Mouse (Mus musculus) kidney, postnatal 0 days (tissue): ENCODE results near the gene Trp73. TPM values are rescaled to one million over a fixed set of nuclear protein-coding genes. Genes with fewer than 3 reads are reported as not detected.

Experiments used
- ATAC-seq: fragments of 200-750 bp; cut with Nextera tagmentation; replicated peaks from 2 replicates; pipeline ENCODE4 v1.8.0; 2017; ENCODE audit warnings: low read depth, moderate number of reproducible peaks, moderate TSS enrichment, moderate library complexity; ENCODE audit not compliant: low FRiP score
- DNase-seq: peaks from one replicate; pipeline ENCODE4 v3.0.0-alpha.2; 2016; ENCODE audit warnings: low spot score
- H3K27ac ChIP-seq: fragments of 300-500 bp; sonication (generic); 2 replicates; pipeline ENCODE4 v1.5.1; 2014; ENCODE audit warnings: mild to moderate bottlenecking
- H3K27me3 ChIP-seq: fragments of 300-500 bp; sonication (generic); 2 replicates; pipeline ENCODE4 v1.6.1; 2014; ENCODE audit warnings: low read length, mixed read lengths; ENCODE audit not compliant: insufficient read depth
- H3K36me3 ChIP-seq: fragments of 300-500 bp; sonication (generic); 2 replicates; pipeline ENCODE4 v1.6.1; 2014; ENCODE audit warnings: low read length, mixed read lengths; ENCODE audit not compliant: insufficient read depth
- H3K4me1 ChIP-seq: fragments of 300-500 bp; sonication (generic); replicated peaks from 2 replicates; pipeline ENCODE4 v1.6.1; 2014; ENCODE audit warnings: antibody characterized with exemption, low read length, mixed read lengths; ENCODE audit not compliant: insufficient read depth
- H3K4me2 ChIP-seq: fragments of 300-500 bp; sonication (generic); 2 replicates; pipeline ENCODE4 v1.6.1; 2014; ENCODE audit warnings: mild to moderate bottlenecking, low read length, moderate library complexity, mixed read lengths
- H3K4me3 ChIP-seq: fragments of 300-500 bp; sonication (generic); replicated peaks from 2 replicates; pipeline ENCODE4 v1.5.1; 2014; ENCODE audit warnings: low read depth, low read length
- H3K9ac ChIP-seq: fragments of 300-500 bp; sonication (generic); 2 replicates; pipeline ENCODE4 v1.6.1; 2014; ENCODE audit warnings: low read depth, low read length
- H3K9me3 ChIP-seq: fragments of 300-500 bp; sonication (generic); replicated peaks from 2 replicates; pipeline ENCODE4 v1.6.1; 2016; ENCODE audit warnings: low read length, inconsistent platforms, mixed read lengths
- CTCF ChIP-seq: IDR thresholded peaks from 2 replicates; pipeline ENCODE4 v1.5.1; 2016; ENCODE audit warnings: antibody characterized with exemption, low read depth, mild to moderate bottlenecking, moderate library complexity
- WGBS: fragments of 180-500 bp; shearing (Covaris S2); extraction: QIAGEN DNeasy Blood & Tissue Kit; methylation state at CpG from one replicate; pipeline ENCODE4 v1.1.7; 2014; 5-methylcytosine and 5-hydroxymethylcytosine counted together
- polyA plus RNA-seq: library from polyadenylated mRNA; unstranded; fragments of >200 nt; fragmentation: Nextera tagmentation; extraction: Ambion mirVana; gene quantifications from 2 replicates; pipeline ENCODE4 v1.2.1, GENCODE M21; 2015

Trp73 gene
- polyA plus RNA-seq, 1 experiment from 2014 or later = 0.25 TPM

DNA sequence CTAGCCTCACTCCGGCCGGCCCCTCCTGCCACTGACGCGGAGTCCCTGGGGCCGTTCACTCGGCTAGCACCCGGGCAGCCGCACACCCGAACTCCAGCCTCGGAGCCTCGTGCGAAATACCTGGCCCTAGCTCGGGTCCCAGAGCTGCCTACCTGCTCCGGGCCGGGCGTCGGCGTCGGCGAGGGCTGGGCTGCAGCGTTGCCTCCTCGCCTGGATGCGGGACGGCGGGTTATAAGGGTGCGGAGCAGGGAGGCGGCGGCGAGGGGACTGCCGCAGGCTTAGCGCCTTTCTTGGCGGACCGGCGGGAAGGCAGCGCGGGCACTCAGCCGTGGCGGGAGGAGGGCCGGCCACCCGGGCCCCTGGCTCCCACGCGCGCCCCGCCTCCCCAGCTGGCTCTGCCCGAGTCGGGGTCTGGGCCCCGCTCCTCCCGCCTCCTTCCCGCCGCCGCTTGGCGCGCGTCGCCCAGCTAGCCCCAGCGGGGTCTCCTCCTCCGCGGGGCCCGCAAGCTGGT is 282 bp downstream of the Trp73 start:
- no peaks in the 10 kb centered on the region for H3K36me3 ChIP-seq
- peak overlapping the region; percentile 47 for H3K9ac ChIP-seq
- peak overlapping the region; percentile 89 for H3K4me2 ChIP-seq
- H3K4me3 ChIP-seq = peak overlapping the region; percentile 53
- peaks cover 35% of the 10 kb centered on the region for H3K27me3 ChIP-seq
- H3K27ac ChIP-seq = no peak overlapping the region
- peaks cover 14% of the 10 kb centered on the region; the same call in 1 of the 2 replicates for H3K4me1 ChIP-seq
- TF ChIP-seq CTCF = no peak
- under 1% methylated on average over 47 of the region's 59 CpGs for WGBS
- ATAC-seq = peak; percentile 26; the same call in 1 of the 2 replicates
- peak; percentile 19 for DNase-seq
- H3K9me3 ChIP-seq = no peaks in the 10 kb centered on the region

DNA sequence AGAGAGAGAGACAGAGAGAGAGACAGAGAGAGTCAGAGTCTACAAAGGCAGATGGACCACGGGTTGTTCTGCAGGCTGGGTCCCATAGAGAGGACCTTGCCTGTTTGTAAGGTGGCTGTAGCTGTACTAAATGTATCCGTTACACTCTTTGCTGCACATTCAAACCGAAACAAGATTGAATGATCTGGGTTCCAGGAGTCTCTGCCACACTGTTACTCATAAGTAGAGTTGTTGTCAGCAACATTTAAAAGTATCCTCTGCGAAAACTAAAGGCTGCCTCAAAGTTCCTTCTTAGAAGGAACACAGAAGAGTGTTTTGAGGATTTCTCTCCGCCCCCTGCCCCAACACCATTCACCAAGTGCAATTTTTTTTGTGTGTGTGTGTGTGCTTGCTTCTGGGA is 2.9 kb downstream of the Trp73 start:
- peaks cover 35% of the 10 kb centered on the region for H3K27me3 ChIP-seq
- ATAC-seq (no peak), DNase-seq (no peak)
- no peak overlapping the region for H3K9ac ChIP-seq
- H3K4me3 ChIP-seq = no peak overlapping the region
- no peaks in the 10 kb centered on the region for H3K9me3 ChIP-seq
- H3K27ac ChIP-seq = no peak overlapping the region
- TF ChIP-seq CTCF = no peak
- WGBS = 63% methylated on average over 5 of the region's 5 CpGs
- peaks cover 14% of the 10 kb centered on the region; the same call in 1 of the 2 replicates for H3K4me1 ChIP-seq
- no peak overlapping the region for H3K4me2 ChIP-seq
- H3K36me3 ChIP-seq = no peaks in the 10 kb centered on the region

GRCm38 (mm10) chr4:154134803-154135202 is 5.2 kb downstream of the Trp73 start:
- 0 out of 2 replicates have a peak, but pooled peaks have one; percentile 16 for ATAC-seq
- 45% methylated on average over 4 of the region's 4 CpGs for WGBS
- TF ChIP-seq CTCF = no peak

DNA sequence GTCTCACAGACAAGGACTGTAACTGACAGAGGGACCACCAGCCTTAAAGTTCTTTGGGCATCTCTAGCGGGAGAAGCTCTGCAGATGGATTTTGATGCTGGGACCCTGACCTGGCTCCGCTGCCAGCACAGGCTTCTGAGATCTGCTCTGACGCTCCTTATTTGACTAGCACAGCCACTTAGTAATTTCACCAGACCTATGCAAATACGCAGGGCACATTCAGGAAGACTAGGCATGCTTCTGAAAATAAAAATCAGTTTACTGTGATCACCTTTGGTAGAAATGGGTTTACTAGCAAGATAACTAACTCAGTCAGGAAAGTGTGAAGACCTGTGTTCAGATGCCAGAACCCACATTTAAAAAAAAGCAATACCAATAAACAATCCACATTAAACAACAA is 8.1 kb downstream of the Trp73 start:
- TF ChIP-seq CTCF = no peak
- 85% methylated on average over 4 of the region's 4 CpGs for WGBS
- ATAC-seq (no peak), DNase-seq (no peak)
- Histone ChIP-seq H3K36me3 (no peaks in the 10 kb centered on the region), H3K27me3 (0 out of 2 replicates have a peak, but pooled peaks cover 4% of the 10 kb centered on the region), H3K4me1 (no peaks in the 10 kb centered on the region), H3K9ac (no peak overlapping the region), H3K4me3 (no peak overlapping the region), H3K4me2 (no peak overlapping the region), H3K27ac (no peak overlapping the region), H3K9me3 (no peaks in the 10 kb centered on the region)

More at GRCm38 (mm10) chr4:154134803-154135202, 5.2 kb downstream of the Trp73 start:
- Histone ChIP-seq H3K4me3 (no peak overlapping the region), H3K4me2 (no peak overlapping the region), H3K27me3 (peaks cover 26% of the 10 kb centered on the region), H3K36me3 (no peaks in the 10 kb centered on the region), H3K4me1 (peaks cover 5% of the 10 kb centered on the region; the same call in 1 of the 2 replicates), H3K9me3 (no peaks in the 10 kb centered on the region), H3K27ac (no peak overlapping the region), H3K9ac (no peak overlapping the region)
- DNase-seq = no peak

GRCm38 (mm10) chr4:154129950-154130349 is 10.1 kb downstream of the Trp73 start:
- H3K9ac ChIP-seq = no peak overlapping the region
- no peak overlapping the region for H3K27ac ChIP-seq
- H3K4me3 ChIP-seq = no peak overlapping the region
- H3K4me2 ChIP-seq = no peak overlapping the region
- DNase-seq (no peak), ATAC-seq (no peak)
- no peaks in the 10 kb centered on the region for H3K4me1 ChIP-seq
- no peak for TF ChIP-seq CTCF
- H3K27me3 ChIP-seq = 0 out of 2 replicates have a peak, but pooled peaks cover 4% of the 10 kb centered on the region
- no peaks in the 10 kb centered on the region for H3K36me3 ChIP-seq
- H3K9me3 ChIP-seq = no peaks in the 10 kb centered on the region

DNA sequence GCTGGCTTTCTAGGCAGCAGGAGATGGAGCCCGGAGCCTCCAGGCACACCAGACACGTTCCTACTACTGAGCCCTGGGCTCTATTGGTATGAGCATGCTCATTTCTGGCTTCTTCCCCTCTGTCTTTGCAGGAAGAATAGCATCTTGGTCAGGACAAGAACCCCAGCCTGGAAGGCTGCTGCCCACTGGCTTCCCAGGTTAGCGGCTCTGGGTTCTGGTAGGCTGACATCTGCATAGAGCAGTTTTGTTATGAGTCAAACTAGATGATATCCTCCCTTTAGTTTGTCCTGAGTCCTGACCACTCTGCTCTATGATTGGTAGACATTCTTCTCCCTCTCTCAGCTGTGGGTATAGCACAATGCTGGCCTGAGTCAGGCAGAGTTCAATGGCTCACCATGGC is 12.7 kb downstream of the Trp73 start:
- Histone ChIP-seq H3K9ac (no peak overlapping the region), H3K4me3 (no peak overlapping the region), H3K4me1 (no peaks in the 10 kb centered on the region), H3K36me3 (no peaks in the 10 kb centered on the region), H3K27ac (no peak overlapping the region), H3K4me2 (no peak overlapping the region), H3K9me3 (no peaks in the 10 kb centered on the region), H3K27me3 (0 out of 2 replicates have a peak, but pooled peaks cover 4% of the 10 kb centered on the region)
- 77% methylated on average over 3 of the region's 3 CpGs for whole genome bisulfite sequencing
- no peak for TF ChIP-seq CTCF
- ATAC-seq (no peak), DNase-seq (no peak)

DNA sequence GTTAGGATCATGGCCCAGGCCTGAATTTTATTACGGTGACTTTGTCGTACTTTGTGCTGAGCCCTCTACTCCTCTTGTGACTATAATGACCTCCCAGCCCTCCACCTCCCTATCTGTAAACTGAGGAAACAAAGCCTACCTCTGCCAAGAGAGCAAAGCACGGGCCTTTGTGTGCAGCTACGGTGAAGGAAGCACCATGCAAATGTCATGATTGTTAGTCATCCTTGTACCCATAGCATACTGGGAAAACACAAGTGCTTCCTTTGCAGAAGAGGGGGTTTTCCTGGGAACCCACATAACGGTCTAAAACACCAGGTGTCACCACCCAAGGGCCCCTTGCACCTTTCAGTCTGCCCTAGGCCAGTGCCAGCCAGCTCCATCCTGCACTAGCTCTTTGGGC is 14.8 kb downstream of the Trp73 start:
- ATAC-seq (no peak), DNase-seq (no peak)
- no peaks in the 10 kb centered on the region for H3K4me1 ChIP-seq
- H3K4me3 ChIP-seq = no peak overlapping the region
- no peak overlapping the region for H3K4me2 ChIP-seq
- no peaks in the 10 kb centered on the region for H3K9me3 ChIP-seq
- H3K9ac ChIP-seq = no peak overlapping the region
- H3K27ac ChIP-seq = no peak overlapping the region
- H3K36me3 ChIP-seq = no peaks in the 10 kb centered on the region
- WGBS = 75% methylated on average over 5 of the region's 5 CpGs
- H3K27me3 ChIP-seq = 0 out of 2 replicates have a peak, but pooled peaks cover 4% of the 10 kb centered on the region
- no peak for TF ChIP-seq CTCF
